Mouse (Mus musculus): Measurements from ENCODE around the gene Mvk.

Gene Mvk

DNA sequence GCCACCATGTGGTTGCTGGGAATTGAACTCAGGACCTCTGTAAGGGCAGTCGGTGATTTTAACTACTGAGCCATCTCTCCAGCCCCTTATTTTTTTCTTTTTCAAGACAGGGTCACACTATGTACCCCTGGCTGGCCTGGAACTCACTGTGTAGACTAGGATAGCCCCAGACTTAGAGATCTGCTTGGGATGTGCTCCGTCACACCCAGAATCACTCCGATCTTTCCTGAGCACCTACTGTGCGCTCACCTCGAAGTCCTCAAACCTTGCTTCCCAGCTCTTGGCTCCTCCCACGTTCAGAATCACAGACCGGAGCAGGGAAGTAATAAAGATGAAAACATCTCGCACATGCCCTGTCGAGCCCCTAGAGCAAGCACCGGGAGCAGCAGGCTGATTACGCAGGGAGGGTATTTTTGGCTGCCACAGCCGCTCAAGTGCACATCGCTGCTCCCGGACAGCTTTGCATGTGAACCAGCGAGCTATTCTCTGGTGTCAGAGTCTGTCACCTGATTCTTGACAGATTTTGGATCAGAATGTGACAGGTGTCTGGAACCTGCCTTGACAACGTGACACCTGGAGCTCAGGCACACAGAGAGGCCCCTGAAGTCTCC, 13.0 kb downstream of the Mvk start:
- DNase-seq (ENCODE audit: low read depth, low spot score) = no peak

- peak; percentile 61 for DNase-seq (ENCODE audit: low read depth, low spot score)
Measured at GRCm38 (mm10) chr5:114461238-114461637, 17.2 kb downstream of the Mvk start.

DNA sequence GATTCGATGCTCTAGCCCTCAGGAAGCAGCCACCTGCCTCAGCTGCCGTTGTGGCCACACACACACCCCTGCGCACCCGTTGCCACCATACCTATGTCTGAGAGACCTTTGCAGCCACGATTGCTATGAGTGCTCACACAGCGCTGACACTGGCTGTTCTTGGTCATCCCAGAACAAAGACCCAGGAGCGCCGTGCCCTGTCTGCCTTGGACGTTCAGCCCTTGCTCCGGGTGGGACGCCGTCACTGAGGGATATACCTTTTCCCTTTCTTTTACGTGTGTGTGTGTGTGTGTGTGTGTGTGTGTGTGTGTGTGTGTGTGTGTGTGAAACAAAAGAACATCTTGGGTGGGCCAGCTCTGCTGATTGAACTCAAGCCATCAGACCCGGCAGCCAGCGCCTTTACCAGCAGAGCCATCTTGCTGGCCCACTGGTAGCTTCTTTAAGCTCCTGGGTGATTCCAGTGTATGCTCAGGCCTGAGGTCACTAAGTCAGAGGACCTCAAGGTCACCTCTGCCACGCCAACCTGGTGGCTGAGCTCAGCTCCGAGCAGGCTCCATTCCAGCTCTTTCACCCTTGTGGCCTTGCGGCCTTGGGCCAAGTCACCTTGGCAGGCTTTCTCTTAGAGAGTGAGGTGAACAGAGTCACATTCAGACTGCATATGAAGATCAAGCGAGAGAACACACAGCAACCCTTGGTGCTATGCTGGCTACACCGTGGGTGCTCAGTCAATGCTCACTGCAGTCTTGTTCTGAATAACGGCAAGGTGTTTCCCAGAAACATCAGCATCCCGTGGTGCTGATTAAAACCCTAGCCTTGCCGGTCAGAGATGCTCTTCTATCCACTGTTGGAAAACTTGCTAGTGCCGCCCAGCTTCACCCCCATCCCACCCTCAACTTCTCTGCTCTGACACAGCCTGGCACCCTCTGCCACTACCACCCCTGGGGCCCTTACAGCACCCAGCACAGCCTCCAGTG, 18.3 kb downstream of the Mvk start:
- DNase-seq (ENCODE audit: low read depth, low spot score) = no peak

GRCm38 (mm10) chr5:114464561-114464960, 20.5 kb downstream of the Mvk start:
- DNase-seq (ENCODE audit: low read depth, low spot score) = no peak

DNA sequence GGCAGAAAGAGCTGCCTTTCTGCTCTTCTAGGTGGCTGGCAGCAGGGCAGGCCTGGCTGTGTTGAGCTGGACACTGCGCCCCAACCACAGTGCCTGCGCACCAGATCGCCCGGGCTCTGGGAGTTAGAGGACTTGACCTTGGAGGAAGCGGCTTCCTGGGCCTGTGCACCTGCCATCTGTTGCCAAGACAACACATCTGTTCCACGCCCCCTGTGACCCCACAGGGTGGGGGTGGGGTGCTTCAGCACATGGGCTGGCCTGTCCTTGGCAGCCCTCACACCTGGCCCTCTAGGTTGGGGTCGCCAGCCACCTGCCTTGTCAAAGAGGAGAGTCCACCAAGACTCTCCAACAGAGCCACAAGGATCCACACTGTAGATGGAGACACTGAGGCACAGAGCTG, 21.6 kb downstream of the Mvk start:
- no peak for DNase-seq (ENCODE audit: low read depth, low spot score)

GRCm38 (mm10) chr5:114467019-114467418, 22.9 kb downstream of the Mvk start:
- no peak for DNase-seq (ENCODE audit: low read depth, low spot score)

DNA sequence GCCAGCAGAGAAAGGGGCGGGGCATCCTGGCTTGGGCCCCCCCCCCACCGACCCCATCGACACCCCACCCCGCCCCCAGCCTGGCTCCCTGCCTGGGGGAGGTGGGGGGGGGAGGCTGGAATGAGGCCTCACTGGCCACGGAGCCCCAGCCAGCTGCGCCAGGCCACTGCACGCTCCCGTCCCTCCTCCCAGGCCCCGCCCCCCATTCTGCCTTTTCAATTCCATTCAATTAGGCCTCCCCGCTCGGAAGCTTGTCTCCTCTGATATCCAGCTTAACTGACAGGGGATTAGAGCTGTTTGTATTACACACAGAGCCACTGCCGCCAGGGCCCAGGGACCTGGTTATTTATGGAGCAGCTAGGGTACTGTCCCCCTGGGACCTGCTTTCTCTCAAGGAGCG, 23.4 kb downstream of the Mvk start:
- no peak for DNase-seq (ENCODE audit: low read depth, low spot score)

- DNase-seq (ENCODE audit: low read depth, low spot score) = no peak
Measured at GRCm38 (mm10) chr5:114468007-114468406, 23.9 kb downstream of the Mvk start.

DNA sequence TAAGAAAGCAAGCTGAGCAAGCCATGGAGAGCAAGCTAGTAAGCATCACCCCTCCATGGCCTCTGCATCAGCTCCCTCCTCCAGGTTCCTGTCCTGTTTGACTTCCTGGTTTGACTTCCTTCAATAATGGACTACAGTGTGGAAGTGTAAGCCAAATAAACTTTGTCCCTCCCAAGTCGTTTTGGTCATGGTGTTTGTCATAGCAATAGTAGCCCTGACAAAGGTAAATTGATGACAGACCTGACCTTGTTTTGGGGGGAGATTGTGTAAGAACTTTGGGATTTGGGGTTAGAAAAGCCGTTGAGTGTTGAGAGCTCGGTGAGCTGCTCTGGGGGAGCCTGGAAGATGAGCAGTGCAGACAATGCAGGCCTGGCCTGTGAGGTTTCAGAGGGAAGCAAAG, 26.3 kb downstream of the Mvk start:
- no peak for DNase-seq (ENCODE audit: low read depth, low spot score)

DNA sequence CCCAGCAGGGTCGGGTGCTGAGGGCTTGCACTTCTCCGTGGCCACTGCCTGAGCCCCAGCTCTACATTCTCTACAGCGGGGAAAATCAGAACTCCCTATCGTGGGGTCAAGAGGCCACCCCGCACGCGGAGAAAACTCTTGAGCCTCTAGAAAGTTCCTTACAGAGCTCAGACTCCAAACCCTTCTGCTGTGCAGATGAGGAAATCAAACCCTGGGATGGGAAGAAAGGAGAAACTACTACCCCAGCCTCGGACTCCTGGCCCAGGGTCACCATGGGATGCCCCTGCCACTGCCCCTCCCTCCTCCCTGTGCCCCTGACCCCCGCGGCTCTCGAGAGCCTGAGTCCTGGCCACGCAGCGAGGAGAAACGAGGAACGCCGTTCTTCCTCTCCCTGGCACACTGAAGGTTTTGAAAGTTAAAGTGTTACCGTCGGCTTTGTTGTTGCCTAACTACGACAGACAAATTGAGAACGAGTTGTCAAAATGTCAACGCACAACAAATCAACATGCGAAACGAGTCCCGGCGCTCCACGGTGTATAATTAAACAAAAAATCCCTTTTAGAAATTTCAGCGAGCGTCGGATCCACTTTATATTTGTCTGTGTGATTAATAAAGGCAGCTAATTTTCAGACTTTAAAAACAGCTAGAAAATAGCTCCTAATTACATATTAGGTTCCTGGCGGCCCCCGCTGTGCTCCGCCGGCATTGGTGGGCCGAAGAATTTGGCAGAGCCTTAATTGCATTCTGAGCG, 30.8 kb downstream of the Mvk start:
- DNase-seq (ENCODE audit: low read depth, low spot score) = no peak

- no peak for DNase-seq (ENCODE audit: low read depth, low spot score)
Measured at GRCm38 (mm10) chr5:114478267-114478666, 34.2 kb downstream of the Mvk start.

- no peak for DNase-seq (ENCODE audit: low read depth, low spot score)
Measured at GRCm38 (mm10) chr5:114482587-114483011, 38.5 kb downstream of the Mvk start.

DNA sequence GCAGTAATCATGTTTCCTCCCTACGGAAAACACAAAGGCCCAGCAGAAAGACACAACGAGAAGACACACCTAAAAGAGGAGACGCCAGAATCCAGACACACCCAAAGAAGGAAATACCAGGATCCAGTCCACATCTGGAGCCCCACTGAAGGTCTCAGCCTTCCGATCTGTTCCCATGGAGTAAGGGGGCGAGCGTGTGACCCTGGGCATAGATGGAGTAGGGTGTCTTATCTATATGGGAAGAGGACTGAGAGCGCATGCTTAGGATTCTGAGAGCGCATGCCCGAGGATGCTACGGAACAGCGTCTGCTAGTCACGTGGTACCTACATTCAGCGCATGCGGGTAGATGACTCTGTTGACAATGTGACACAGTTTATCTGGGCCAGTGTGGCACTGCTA, 41.6 kb downstream of the Mvk start:
- DNase-seq (ENCODE audit: low read depth, low spot score) = no peak

DNA sequence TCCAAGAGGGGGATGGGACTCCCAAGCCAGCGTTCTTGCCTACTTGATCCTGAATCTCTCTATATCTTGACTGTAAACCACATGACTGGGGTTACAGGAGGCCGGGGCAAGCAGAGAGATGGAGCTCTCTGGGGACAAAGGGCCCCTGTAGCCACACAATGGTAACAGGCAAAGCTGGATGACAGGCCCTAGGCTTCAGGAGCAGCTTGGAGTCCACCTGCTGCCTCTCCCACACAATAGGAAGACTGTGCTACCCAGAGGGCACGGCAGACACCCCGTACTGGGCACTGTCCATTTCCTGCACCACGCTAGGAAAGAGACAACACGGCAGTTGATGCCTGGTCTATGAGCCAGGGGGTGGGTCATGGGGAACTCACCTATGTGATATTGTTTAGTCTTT, 45.5 kb downstream of the Mvk start:
- DNase-seq (ENCODE audit: low read depth, low spot score) = no peak

GRCm38 (mm10) chr5:114490241-114490640, 46.2 kb downstream of the Mvk start:
- DNase-seq (ENCODE audit: low read depth, low spot score) = no peak

GRCm38 (mm10) chr5:114494761-114495160, 50.7 kb downstream of the Mvk start:
- DNase-seq (ENCODE audit: low read depth, low spot score) = no peak

DNA sequence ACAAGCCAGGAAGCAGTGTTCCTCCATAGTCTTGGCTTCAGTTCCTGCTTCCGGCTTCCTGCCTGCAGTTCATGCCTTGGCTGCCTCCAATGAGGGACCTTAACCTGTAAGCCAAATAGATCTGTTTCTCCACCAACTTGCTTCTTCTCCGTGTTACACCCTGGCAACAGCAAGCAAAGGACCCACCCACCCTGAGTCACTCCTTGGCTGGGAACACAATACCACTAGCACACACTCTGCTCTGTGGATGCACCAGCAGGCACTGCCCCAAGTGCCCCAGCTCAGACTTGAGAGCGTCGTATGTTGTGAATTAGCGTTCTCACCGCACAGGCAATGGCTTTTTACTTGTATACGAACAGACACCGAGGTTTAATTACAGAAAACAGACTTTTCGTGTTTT, 57.2 kb downstream of the Mvk start:
- peak; percentile 21 for DNase-seq (ENCODE audit: low read depth, low spot score)

GRCm38 (mm10) chr5:114504826-114505225, 60.8 kb downstream of the Mvk start:
- DNase-seq (ENCODE audit: low read depth, low spot score) = no peak

DNA sequence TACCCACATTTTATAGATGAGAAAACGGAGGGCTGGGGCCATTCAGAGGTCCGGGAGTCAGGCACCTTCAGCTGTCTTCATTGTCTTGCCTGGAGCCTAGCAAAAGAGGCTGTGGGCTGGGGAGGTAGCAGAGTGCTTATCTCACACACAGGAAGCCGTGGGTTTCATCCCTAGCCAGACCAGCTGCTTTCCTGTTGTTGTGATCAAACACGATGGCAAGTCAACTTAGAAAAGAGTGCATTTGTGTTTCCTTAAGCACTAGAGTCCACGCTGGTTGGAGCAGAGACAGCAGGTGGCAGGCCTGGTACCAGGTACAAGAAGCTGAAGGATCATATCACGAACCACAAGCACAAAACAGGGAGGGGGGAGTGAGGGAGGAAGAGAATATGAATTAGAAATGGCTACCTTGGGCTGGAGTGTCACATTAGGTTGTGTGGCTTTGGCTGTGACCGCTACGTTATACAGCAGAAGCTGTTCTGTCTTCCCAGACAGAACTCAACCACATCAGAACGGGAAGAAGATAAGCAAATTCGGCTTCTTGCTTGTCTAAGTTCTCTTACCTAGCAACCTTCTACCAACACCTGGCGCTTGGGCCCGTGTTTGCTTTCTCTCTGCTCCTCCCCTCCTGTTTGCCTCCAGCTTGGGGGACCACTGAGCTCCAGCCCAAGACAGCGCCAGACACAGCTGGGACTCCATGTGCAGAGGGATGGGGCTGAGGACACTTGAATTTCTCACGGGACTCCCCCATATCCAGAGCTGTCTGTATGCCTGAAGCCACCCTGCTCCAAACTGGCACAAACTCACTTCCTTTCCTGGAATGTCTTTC, 61.4 kb downstream of the Mvk start:
- DNase-seq (ENCODE audit: low read depth, low spot score) = no peak

- DNase-seq (ENCODE audit: low read depth, low spot score) = no peak
Measured at GRCm38 (mm10) chr5:114507394-114507793, 63.3 kb downstream of the Mvk start.

DNA sequence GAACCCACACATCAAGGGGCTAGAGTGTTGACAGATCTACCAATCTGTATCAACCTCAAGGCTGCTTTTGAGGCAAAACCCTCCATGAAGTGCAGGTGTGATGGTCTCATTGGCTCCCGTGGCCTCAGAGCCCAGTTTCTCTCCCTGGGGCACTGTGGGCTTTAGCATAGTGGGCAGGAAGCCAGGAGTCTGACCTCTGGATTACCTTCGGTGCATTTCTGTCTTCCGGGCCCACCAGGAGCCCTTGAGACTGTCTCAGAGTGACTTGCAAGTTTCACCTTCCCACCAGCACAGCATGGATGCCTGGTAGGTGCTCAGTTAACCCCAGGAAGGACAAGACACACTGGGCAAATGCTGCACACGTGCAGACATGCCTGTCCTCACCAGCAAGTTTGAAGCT, 63.9 kb downstream of the Mvk start:
- DNase-seq (ENCODE audit: low read depth, low spot score) = no peak
